Mouse (Mus musculus): ENCODE data around the gene B3gat2.

Gene B3gat2

GRCm38 (mm10) chr1:23761502-23762135 lies at the start of gene B3gat2:
B3gat2 (plus strand) TSS chr1:23761753.
- no peak for DNase-seq (ENCODE audit: low spot score)

- no peak for DNase-seq (ENCODE audit: low spot score)
Measured at GRCm38 (mm10) chr1:23720326-23720725, 41.2 kb upstream of the B3gat2 start.

- no peak for DNase-seq (ENCODE audit: low spot score)
Measured at GRCm38 (mm10) chr1:23721036-23721435, 40.5 kb upstream of the B3gat2 start.

- DNase-seq (ENCODE audit: low spot score): no peak
Measured at GRCm38 (mm10) chr1:23722469-23723372, 38.8 kb upstream of the B3gat2 start.

- no peak for DNase-seq (ENCODE audit: low spot score)
Measured at GRCm38 (mm10) chr1:23731324-23731723, 30.2 kb upstream of the B3gat2 start.

- no peak for DNase-seq (ENCODE audit: low spot score)
Measured at GRCm38 (mm10) chr1:23750864-23751532, 10.6 kb upstream of the B3gat2 start.

GRCm38 (mm10) chr1:23753091-23753490 lies 8.5 kb upstream of the B3gat2 start:
- DNase-seq (ENCODE audit: low spot score): no peak

GRCm38 (mm10) chr1:23753591-23753990 lies 8.0 kb upstream of the B3gat2 start:
- no peak for DNase-seq (ENCODE audit: low spot score)

GRCm38 (mm10) chr1:23754340-23754739 lies 7.2 kb upstream of the B3gat2 start:
- DNase-seq (ENCODE audit: low spot score): no peak

- DNase-seq (ENCODE audit: low spot score): no peak
Measured at GRCm38 (mm10) chr1:23754967-23755366, 6.6 kb upstream of the B3gat2 start.

GRCm38 (mm10) chr1:23762136-23762687 lies 659 bp downstream of the B3gat2 start:
- DNase-seq (ENCODE audit: low spot score): peak; percentile 11

- peak; percentile 86 for DNase-seq (ENCODE audit: low spot score)
Measured at GRCm38 (mm10) chr1:23762782-23763630, 1.5 kb downstream of the B3gat2 start.

- no peak for DNase-seq (ENCODE audit: low spot score)
Measured at GRCm38 (mm10) chr1:23763726-23764125, 2.2 kb downstream of the B3gat2 start.

GRCm38 (mm10) chr1:23764710-23765109 lies 3.2 kb downstream of the B3gat2 start:
- DNase-seq (ENCODE audit: low spot score): no peak

GRCm38 (mm10) chr1:23773039-23773438 lies 11.5 kb downstream of the B3gat2 start:
- no peak for DNase-seq (ENCODE audit: low spot score)

GRCm38 (mm10) chr1:23792737-23793533 lies 31.4 kb downstream of the B3gat2 start:
- DNase-seq (ENCODE audit: low spot score): peak; percentile 66

- no peak for DNase-seq (ENCODE audit: low spot score)
Measured at GRCm38 (mm10) chr1:23798306-23798705, 36.8 kb downstream of the B3gat2 start.

GRCm38 (mm10) chr1:23821615-23822014 lies 60.1 kb downstream of the B3gat2 start:
- no peak for DNase-seq (ENCODE audit: low spot score)

GRCm38 (mm10) chr1:23826887-23827758 lies 65.6 kb downstream of the B3gat2 start:
- peak; percentile 37 for DNase-seq (ENCODE audit: low spot score)

- no peak for DNase-seq (ENCODE audit: low spot score)
Measured at GRCm38 (mm10) chr1:23834246-23834645, 72.7 kb downstream of the B3gat2 start.
